Mouse (Mus musculus): Measurements from ENCODE around the gene Capn2. TPM values are rescaled to one million over a fixed set of nuclear protein-coding genes. Genes with fewer than 3 reads are reported as not detected.

The Capn2 gene
- 108 and 113 TPM in 2 replicates for polyA plus RNA-seq (2012; ENCODE audit: insufficient read depth, insufficient read length, missing spikeins)

GRCm38 (mm10) chr1:182516758-182517676, at the start of gene Capn2:
Gene Capn2, minus strand, starts transcription at chr1:182517608.
- Histone ChIP-seq H3K4me3 (ENCODE audit: insufficient read depth, low read depth, low read length) (peak within 1 kb of the TSS; percentile 82), H3K4me1 (ENCODE audit: control insufficient read depth, insufficient read depth, insufficient read length, low read length) (peaks cover 44% of the 10 kb centered on the region), H3K27ac (replicated peaks; ENCODE audit: low read depth, low read length) (peak within 1 kb of the TSS; percentile 93)

DNA sequence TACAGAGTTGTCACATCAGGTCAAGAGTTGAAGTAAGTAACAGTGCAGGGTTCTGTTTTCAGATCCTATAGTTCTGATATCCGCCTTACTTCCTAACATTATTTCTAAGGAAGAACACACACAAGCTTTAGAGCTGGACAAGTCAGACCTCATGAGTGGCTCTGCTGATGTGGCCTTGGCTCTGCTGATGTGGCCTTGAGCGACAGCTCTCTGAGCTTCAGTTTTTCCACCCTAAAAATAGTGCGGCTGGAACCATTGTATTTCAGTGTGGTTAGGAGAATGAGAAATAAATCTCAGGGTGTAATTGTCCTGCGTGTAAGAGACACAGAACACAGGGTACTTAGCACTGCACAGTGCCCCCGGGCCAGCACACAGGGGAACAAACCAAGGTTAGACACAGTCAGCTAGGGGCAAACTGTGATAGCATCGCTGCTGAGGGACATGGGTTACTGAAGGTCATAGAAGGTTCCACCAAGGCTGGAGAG, 48.0 kb upstream of the Capn2 start:
- Histone ChIP-seq H3K4me1 (ENCODE audit: control insufficient read depth, insufficient read depth, insufficient read length, low read length) (0 out of 2 replicates have a peak, but pooled peaks cover 4% of the 10 kb centered on the region), H3K27ac (replicated peaks; ENCODE audit: low read depth, low read length) (no peak overlapping the region), H3K4me3 (ENCODE audit: insufficient read depth, low read depth, low read length) (no peak overlapping the region)

- Histone ChIP-seq H3K4me3 (ENCODE audit: insufficient read depth, low read depth, low read length) (no peak within 1 kb of the TSS), H3K27ac (replicated peaks; ENCODE audit: low read depth, low read length) (no peak within 1 kb of the TSS), H3K4me1 (ENCODE audit: control insufficient read depth, insufficient read depth, insufficient read length, low read length) (0 out of 2 replicates have a peak, but pooled peaks cover 4% of the 10 kb centered on the region)
These were observed 47.2 kb upstream of the Capn2 start, which contains the start of gene Capn8 for GRCm38 (mm10) chr1:182564408-182565120. Gene Capn8, plus strand, starts transcription at chr1:182565007.

GRCm38 (mm10) chr1:182562576-182563370, 45.4 kb upstream of the Capn2 start:
- 0 out of 2 replicates have a peak, but pooled peaks cover 4% of the 10 kb centered on the region for H3K4me1 ChIP-seq (ENCODE audit: control insufficient read depth, insufficient read depth, insufficient read length, low read length)
- no peak overlapping the region for H3K4me3 ChIP-seq (ENCODE audit: insufficient read depth, low read depth, low read length)
- no peak overlapping the region for H3K27ac ChIP-seq (replicated peaks; ENCODE audit: low read depth, low read length)

GRCm38 (mm10) chr1:182561945-182562514, 44.6 kb upstream of the Capn2 start:
- H3K27ac ChIP-seq (replicated peaks; ENCODE audit: low read depth, low read length): no peak overlapping the region
- H3K4me1 ChIP-seq (ENCODE audit: control insufficient read depth, insufficient read depth, insufficient read length, low read length): 0 out of 2 replicates have a peak, but pooled peaks cover 4% of the 10 kb centered on the region
- no peak overlapping the region for H3K4me3 ChIP-seq (ENCODE audit: insufficient read depth, low read depth, low read length)

DNA sequence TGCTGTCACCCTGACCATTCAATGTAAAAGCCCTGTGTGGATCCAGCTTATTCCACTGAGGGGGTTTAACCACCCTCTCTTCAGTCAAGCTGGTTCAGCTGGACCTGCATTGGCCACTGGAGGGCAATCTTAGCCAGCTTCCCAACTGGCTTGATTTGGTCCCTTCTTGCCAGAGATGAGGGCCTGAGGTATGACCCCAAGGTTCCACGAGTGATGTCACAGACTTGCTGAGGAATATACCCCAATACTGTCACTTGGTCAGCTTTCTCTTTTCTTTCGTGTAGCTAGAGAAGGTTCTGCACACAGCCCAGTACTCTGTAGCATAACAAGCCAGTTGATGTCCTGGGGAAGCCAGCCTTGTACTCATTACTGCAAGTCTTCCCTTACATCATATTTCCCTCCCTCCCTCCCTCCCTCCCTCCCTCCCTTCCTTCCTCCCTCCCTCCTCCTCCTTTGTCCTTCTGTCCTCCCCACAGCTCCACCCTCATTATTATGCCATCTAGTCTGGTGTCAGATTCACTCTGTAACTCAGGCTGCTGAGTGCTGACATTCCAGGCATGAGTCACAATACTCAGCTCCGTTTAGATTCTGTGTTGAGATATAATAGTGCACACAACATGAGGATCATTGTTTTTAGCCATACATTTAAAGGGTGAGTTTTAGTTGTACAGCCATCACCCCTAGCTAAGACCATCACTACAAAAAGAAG, 43.1 kb upstream of the Capn2 start:
- H3K27ac ChIP-seq (replicated peaks; ENCODE audit: low read depth, low read length): no peak overlapping the region
- no peak overlapping the region for H3K4me3 ChIP-seq (ENCODE audit: insufficient read depth, low read depth, low read length)
- 0 out of 2 replicates have a peak, but pooled peaks cover 4% of the 10 kb centered on the region for H3K4me1 ChIP-seq (ENCODE audit: control insufficient read depth, insufficient read depth, insufficient read length, low read length)

- Histone ChIP-seq H3K4me3 (ENCODE audit: insufficient read depth, low read depth, low read length) (no peak overlapping the region), H3K4me1 (ENCODE audit: control insufficient read depth, insufficient read depth, insufficient read length, low read length) (0 out of 2 replicates have a peak, but pooled peaks cover 4% of the 10 kb centered on the region), H3K27ac (replicated peaks; ENCODE audit: low read depth, low read length) (no peak overlapping the region)
These were observed 42.1 kb upstream of the Capn2 start for GRCm38 (mm10) chr1:182559530-182559929.

DNA sequence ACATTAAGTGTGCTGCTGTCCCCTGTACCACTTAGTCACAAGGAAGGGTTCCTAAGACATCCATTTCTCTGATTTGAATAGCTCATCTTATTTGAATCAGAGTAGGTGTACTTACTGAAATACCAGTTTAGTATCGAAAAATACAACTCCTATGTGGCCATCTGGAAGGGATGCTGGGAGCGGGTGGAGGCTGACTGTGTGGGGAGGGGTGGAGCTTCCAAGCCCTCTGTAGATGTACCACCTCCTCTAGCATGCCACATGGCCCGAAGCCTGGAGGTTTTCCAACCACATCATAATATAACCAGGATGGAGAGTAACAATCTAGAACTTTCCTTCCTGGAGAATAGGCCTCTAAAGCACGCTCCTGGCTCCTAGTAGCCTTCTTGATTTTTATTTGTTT, 40.9 kb upstream of the Capn2 start:
- Histone ChIP-seq H3K27ac (replicated peaks; ENCODE audit: low read depth, low read length) (no peak overlapping the region), H3K4me1 (ENCODE audit: control insufficient read depth, insufficient read depth, insufficient read length, low read length) (0 out of 2 replicates have a peak, but pooled peaks cover 1% of the 10 kb centered on the region), H3K4me3 (ENCODE audit: insufficient read depth, low read depth, low read length) (no peak overlapping the region)

- Histone ChIP-seq H3K4me3 (ENCODE audit: insufficient read depth, low read depth, low read length) (no peak overlapping the region), H3K4me1 (ENCODE audit: control insufficient read depth, insufficient read depth, insufficient read length, low read length) (no peaks in the 10 kb centered on the region), H3K27ac (replicated peaks; ENCODE audit: low read depth, low read length) (no peak overlapping the region)
These were observed 36.4 kb upstream of the Capn2 start for GRCm38 (mm10) chr1:182553649-182554375.

DNA sequence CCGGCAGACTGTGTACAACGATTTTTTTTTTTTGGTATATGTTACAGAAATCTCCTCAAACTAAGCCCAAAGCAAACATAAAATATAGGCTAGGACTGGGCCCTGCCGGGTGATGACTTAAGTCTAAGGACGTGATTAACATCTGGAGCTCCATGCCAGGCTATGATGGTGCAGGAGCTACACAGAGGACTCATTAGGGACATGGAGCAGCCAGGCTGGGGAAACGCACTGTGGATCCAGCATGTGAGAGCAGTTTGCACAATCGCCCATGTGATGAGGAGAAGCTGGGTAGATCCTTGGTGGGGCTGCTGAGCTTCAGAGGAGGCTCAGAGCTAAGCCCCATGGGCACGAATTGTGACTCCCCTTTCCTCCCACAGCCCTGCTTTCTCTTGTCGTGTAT, 33.4 kb upstream of the Capn2 start:
- Histone ChIP-seq H3K4me3 (ENCODE audit: insufficient read depth, low read depth, low read length) (no peak overlapping the region), H3K27ac (replicated peaks; ENCODE audit: low read depth, low read length) (no peak overlapping the region), H3K4me1 (ENCODE audit: control insufficient read depth, insufficient read depth, insufficient read length, low read length) (no peaks in the 10 kb centered on the region)

DNA sequence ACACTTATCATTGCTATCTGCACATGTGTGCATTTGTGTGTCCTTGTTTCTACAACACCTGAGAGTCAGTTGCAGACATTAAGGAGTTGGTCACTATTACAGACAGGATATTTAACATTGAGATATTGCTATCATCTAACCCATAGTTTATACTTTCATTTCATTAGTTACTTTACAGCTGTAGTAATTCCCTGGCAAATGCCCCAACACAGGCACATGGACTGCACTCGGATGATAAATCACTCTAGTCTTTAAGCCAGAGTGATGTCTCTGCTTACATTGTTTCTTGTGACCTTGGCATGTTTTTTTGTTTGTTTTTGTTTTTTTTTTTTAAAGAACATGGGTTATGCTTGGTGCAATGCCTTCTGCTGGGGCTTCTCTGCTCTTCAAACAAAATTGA, 26.5 kb upstream of the Capn2 start:
- Histone ChIP-seq H3K27ac (replicated peaks; ENCODE audit: low read depth, low read length) (no peak overlapping the region), H3K4me3 (ENCODE audit: insufficient read depth, low read depth, low read length) (no peak overlapping the region), H3K4me1 (ENCODE audit: control insufficient read depth, insufficient read depth, insufficient read length, low read length) (no peaks in the 10 kb centered on the region)

DNA sequence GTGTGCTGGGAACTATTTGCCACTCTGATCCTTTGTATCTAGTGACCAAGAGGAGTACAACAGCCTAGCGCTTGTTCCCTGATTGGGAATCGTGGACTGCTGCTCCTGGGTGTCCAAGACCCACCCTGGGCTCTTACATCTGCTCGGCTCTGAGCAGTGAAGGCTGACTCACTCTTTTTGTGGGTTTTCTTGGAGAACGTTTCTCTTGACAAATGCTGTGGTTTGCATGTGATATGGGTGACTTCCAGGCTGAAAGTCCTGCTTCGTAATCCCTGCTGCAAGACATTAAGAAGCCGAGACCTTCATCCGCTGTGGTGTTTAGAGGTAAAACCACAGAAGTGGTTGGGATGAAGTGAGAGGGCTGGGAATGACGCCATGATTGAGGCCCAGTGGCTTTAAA, 25.7 kb upstream of the Capn2 start:
- Histone ChIP-seq H3K27ac (replicated peaks; ENCODE audit: low read depth, low read length) (no peak overlapping the region), H3K4me1 (ENCODE audit: control insufficient read depth, insufficient read depth, insufficient read length, low read length) (no peaks in the 10 kb centered on the region), H3K4me3 (ENCODE audit: insufficient read depth, low read depth, low read length) (no peak overlapping the region)

- H3K4me1 ChIP-seq (ENCODE audit: control insufficient read depth, insufficient read depth, insufficient read length, low read length): no peaks in the 10 kb centered on the region
- H3K27ac ChIP-seq (replicated peaks; ENCODE audit: low read depth, low read length): no peak overlapping the region
- no peak overlapping the region for H3K4me3 ChIP-seq (ENCODE audit: insufficient read depth, low read depth, low read length)
These were observed 24.7 kb upstream of the Capn2 start for GRCm38 (mm10) chr1:182542110-182542509.

Data from brown adipose tissue, adult 24 weeks (tissue).